In genomic region chr13:48572127-48572526, GRCm38 (mm10) we compare ENCODE assay signal across 8 mouse cellular contexts. TPM values are rescaled to one million over a fixed set of nuclear protein-coding genes. Genes with fewer than 3 reads are reported as not detected.
DNase-seq lines count a peak whose midpoint lies in the region; ATAC-seq and TF ChIP-seq lines count a peak whose summit lies in the region.

No protein-coding gene starts in this region.

- no peak overlapping the region for H3K4me2 ChIP-seq in lung, postnatal 0 days (replicated peaks; ENCODE audit: low read depth, low read length)

- TF ChIP-seq EP300 in lung, postnatal 0 days (IDR thresholded peaks at IDR 0.05): no peak

- H3K27ac ChIP-seq in lung, postnatal 0 days (ENCODE audit: low read length): no peak overlapping the region

- no peak overlapping the region for H3K9ac ChIP-seq in lung, postnatal 0 days (replicated peaks; ENCODE audit: low read depth)

- H3K9me3 ChIP-seq in lung, postnatal 0 days (ENCODE audit: low read length): no peaks in the 10 kb centered on the region

- no peaks in the 10 kb centered on the region for H3K4me1 ChIP-seq in lung, postnatal 0 days (ENCODE audit: insufficient read depth, low read depth, low read length)

- H3K36me3 ChIP-seq in lung, postnatal 0 days (ENCODE audit: insufficient read depth, low read length): no peaks in the 10 kb centered on the region

- H3K4me3 ChIP-seq in lung, postnatal 0 days (ENCODE audit: low read depth, low read length): no peak overlapping the region

- ATAC-seq in lung, postnatal 0 days: 0 out of 2 replicates have a peak, but pooled peaks have one; percentile 34

- intact Hi-C loops in heart, postnatal 10 days (cut with DNase I): loop anchor here (1.0 to 2.0 kb wide), 2 partner anchors 43 to 67 kb away; no protein-coding TSS in a partner anchor

- peak; percentile 55 for DNase-seq in embryo, embryonic 10 days (ENCODE audit: low spot score)
- DNase-seq in embryo, embryonic 9.5 days (ENCODE audit: extremely low spot score): no peak
- DNase-seq in right cerebral cortex, adult 18-20 months: peak; percentile 48
- DNase-seq in right cerebral cortex, postnatal 36 days (ENCODE audit: low spot score in 2 of 2): no peak
- DNase-seq in cerebellum, adult 11 months: peak; percentile 44
- DNase-seq in heart, postnatal 10 days: peak; percentile 77 to 81
- peak; percentile 86 for DNase-seq in lung, postnatal 0 days (ENCODE audit: low spot score)
- DNase-seq in thymus, postnatal 25 days: peak; percentile 53

- peak; percentile 98 for TF ChIP-seq CTCF in lung, postnatal 0 days (IDR thresholded peaks at IDR 0.05)

- H3K27me3 ChIP-seq in lung, postnatal 0 days (replicated peaks; ENCODE audit: insufficient read depth, low read length): no peaks in the 10 kb centered on the region

- 39% methylated on average over 1 of the region's 1 CpGs for WGBS in lung, postnatal 0 days

RNA-seq across cellular contexts. Expression of gene Ptpdc1, which starts 53.3 kb away (rescaled TPM):
- 1 to 10 TPM; 8.4 TPM for total RNA-seq in heart, postnatal 10 days (2021)
- 6.2 and 6.3 TPM in 2 replicates for polyA plus RNA-seq in lung, postnatal 0 days (2015; fragmentation: Nextera tagmentation; extraction: Ambion mirVana)

RNA-seq across cellular contexts. Expression of gene A830005F24Rik, which starts 58.8 kb away (rescaled TPM):
- not detected for total RNA-seq in heart, postnatal 10 days (2021)
- polyA plus RNA-seq in lung, postnatal 0 days (2015; fragmentation: Nextera tagmentation; extraction: Ambion mirVana): 0.41 TPM in 1 of 2 replicates, not detected in the other

RNA-seq across cellular contexts. Expression of gene Zfp169, which starts 58.9 kb away (rescaled TPM):
- total RNA-seq in heart, postnatal 10 days (2021): 1 to 10 TPM; 5.1 to 6.7 TPM
- polyA plus RNA-seq in lung, postnatal 0 days (2015; fragmentation: Nextera tagmentation; extraction: Ambion mirVana): 1.3 and 1.6 TPM in 2 replicates

Comparison
In these comparisons a context has a peak if more than half of its experiments do, and no peak if none do; other contexts are left out.
1. DNase-seq: peak in embryo, embryonic 10 days (single experiment), right cerebral cortex, adult 18-20 months (single experiment), cerebellum, adult 11 months (single experiment), heart, postnatal 10 days (2 of 2), lung, postnatal 0 days (single experiment) and thymus, postnatal 25 days (single experiment); none in embryo, embryonic 9.5 days (single experiment) and right cerebral cortex, postnatal 36 days (0 of 2).